Mouse (Mus musculus) limb, embryonic 13.5 days (tissue): Measurements from ENCODE around the gene Wdfy1. TPM values are rescaled to one million over a fixed set of nuclear protein-coding genes. Genes with fewer than 3 reads are reported as not detected.

Experiments
- ATAC-seq: fragments of 200-750 bp; cut with Nextera tagmentation; 2 replicates; pipeline ENCODE4 v1.8.0; 2017; ENCODE audit warnings: low read depth, moderate number of reproducible peaks, moderate TSS enrichment; ENCODE audit not compliant: low FRiP score
- H3K27ac ChIP-seq: fragments of 300-500 bp; sonication (generic); 2 replicates; pipeline ENCODE4 v1.5.1; 2015; ENCODE audit warnings: inconsistent platforms, mild to moderate bottlenecking, moderate library complexity
- H3K27me3 ChIP-seq: fragments of 300-500 bp; sonication (generic); 2 replicates; pipeline ENCODE4 v1.6.1; 2015; ENCODE audit warnings: mild to moderate bottlenecking, inconsistent platforms
- H3K36me3 ChIP-seq: fragments of 300-500 bp; sonication (generic); 2 replicates; pipeline ENCODE4 v1.6.1; 2015; ENCODE audit warnings: inconsistent platforms, mild to moderate bottlenecking, moderate library complexity
- H3K4me1 ChIP-seq: fragments of 300-500 bp; sonication (generic); 2 replicates; pipeline ENCODE4 v1.6.1; 2015; ENCODE audit warnings: inconsistent platforms
- H3K4me2 ChIP-seq: fragments of 300-500 bp; sonication (generic); replicated peaks from 2 replicates; pipeline ENCODE4 v1.6.1; 2015; ENCODE audit warnings: inconsistent platforms, mild to moderate bottlenecking, moderate library complexity
- H3K4me3 ChIP-seq: fragments of 300-500 bp; sonication (generic); 2 replicates; pipeline ENCODE4 v1.5.1; 2015; ENCODE audit warnings: moderate library complexity, mild to moderate bottlenecking, inconsistent platforms
- H3K9ac ChIP-seq: fragments of 300-500 bp; sonication (generic); 2 replicates; pipeline ENCODE4 v1.6.1; 2015; ENCODE audit warnings: mild to moderate bottlenecking, inconsistent platforms
- H3K9me3 ChIP-seq: fragments of 300-500 bp; sonication (generic); 2 replicates; pipeline ENCODE4 v1.6.1; 2016; ENCODE audit warnings: inconsistent platforms
- WGBS: fragments of 180-500 bp; shearing (Covaris S2); methylation state at CpG from one replicate; pipeline ENCODE4 v1.1.7; 2015; 5-methylcytosine and 5-hydroxymethylcytosine counted together
- polyA plus RNA-seq: library from polyadenylated mRNA; unstranded; fragments of >200 nt; fragmentation: Nextera tagmentation; extraction: Ambion mirVana; gene quantifications from 2 replicates; pipeline ENCODE4 v1.2.1, GENCODE M21; 2015

Gene Wdfy1
- polyA plus RNA-seq, 1 experiment from 2014 or later, result 39.1 TPM

DNA sequence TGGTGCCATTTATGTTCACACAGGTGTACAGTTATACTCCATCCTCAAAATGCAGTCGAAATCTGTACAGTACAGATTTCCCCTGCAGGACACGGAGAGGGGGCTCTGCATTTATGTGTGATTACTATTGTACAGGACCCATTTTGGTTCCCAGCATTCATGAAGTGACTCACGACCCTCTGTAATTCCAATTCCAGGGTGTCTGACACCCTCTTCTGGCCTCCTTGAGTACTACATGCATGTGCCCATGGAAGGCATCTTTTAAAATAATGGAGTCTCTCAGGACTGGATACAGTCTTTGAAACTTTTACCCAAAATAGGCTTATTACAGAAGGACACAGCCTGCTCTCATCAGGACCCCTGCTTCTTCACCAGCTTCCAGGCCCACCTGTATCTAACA, 6.5 kb upstream of the Wdfy1 start:
- no peak overlapping the region for H3K4me3 ChIP-seq
- no peak overlapping the region for H3K9ac ChIP-seq
- peaks cover 7% of the 10 kb centered on the region; the same call in 1 of the 2 replicates for H3K4me1 ChIP-seq
- H3K27me3 ChIP-seq, result no peaks in the 10 kb centered on the region
- no peak for ATAC-seq
- 83% methylated on average over 3 of the region's 3 CpGs for WGBS
- peaks cover 57% of the 10 kb centered on the region for H3K36me3 ChIP-seq
- H3K27ac ChIP-seq, result no peak overlapping the region
- no peaks in the 10 kb centered on the region for H3K9me3 ChIP-seq
- no peak overlapping the region for H3K4me2 ChIP-seq

DNA sequence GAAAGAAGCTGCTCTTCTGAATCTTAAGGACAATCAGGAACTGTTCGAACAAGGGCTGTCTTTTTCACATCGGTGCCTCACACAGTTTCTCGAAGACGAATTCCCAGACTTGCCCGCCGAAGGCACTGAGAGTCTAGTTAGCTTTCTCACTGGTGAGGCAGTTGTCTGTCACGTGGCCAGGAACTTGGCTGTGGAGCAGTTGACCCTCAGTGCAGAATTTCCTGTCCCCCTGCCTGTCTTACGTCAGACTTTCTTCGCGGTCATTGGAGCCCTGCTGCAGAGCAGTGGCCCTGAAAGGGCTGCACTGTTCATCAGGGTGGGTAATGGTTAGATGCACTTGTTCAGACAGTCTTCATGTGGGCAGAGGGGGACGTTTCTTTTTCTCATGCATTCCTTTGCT, 2.1 kb upstream of the Wdfy1 start:
- no peaks in the 10 kb centered on the region for H3K9me3 ChIP-seq
- 88% methylated on average over 11 of the region's 11 CpGs for WGBS
- no peak overlapping the region for H3K9ac ChIP-seq
- H3K4me3 ChIP-seq, result no peak overlapping the region
- H3K27me3 ChIP-seq, result no peaks in the 10 kb centered on the region
- H3K27ac ChIP-seq, result no peak overlapping the region
- H3K4me1 ChIP-seq, result peaks cover 10% of the 10 kb centered on the region; the same call in 1 of the 2 replicates
- peaks cover 50% of the 10 kb centered on the region for H3K36me3 ChIP-seq
- no peak overlapping the region for H3K4me2 ChIP-seq
- ATAC-seq, result no peak

DNA sequence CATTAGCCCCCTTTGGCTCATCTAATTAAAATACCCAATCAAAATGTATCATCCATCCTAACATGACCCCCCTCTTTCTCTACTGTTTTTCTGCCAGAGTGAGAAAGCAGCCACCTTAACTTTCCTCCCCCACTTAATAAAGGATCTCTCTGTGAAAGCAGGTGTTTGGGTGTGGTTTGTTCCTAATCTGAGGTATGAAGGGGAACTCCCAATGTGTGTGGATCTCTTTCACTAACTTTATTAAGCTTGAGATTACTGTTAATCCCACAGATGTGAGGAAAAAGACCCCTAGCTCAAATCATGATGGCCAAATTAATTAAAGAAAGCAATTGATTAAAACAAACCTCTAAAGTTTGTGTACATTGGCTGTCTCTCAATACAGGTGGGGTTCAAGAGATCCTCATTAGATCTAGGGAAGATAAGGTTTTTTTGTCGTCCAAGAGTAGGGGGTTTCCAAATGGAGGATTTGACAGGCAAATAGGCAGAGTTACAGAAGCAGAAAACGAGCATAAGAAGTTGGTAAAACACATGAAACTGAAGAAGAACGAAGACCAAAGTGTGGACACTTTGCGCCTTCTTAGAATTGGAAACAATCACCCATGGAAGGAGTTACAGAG, 1.7 kb downstream of the Wdfy1 start:
- H3K4me3 ChIP-seq, result no peak overlapping the region
- H3K36me3 ChIP-seq, result peaks cover 14% of the 10 kb centered on the region
- WGBS, result 81% methylated on average over 4 of the region's 4 CpGs
- peaks cover 4% of the 10 kb centered on the region; the same call in 1 of the 2 replicates for H3K4me1 ChIP-seq
- H3K9ac ChIP-seq, result no peak overlapping the region
- H3K27ac ChIP-seq, result no peak overlapping the region
- no peak for ATAC-seq
- H3K4me2 ChIP-seq, result no peak overlapping the region
- H3K9me3 ChIP-seq, result no peaks in the 10 kb centered on the region
- H3K27me3 ChIP-seq, result no peaks in the 10 kb centered on the region

DNA sequence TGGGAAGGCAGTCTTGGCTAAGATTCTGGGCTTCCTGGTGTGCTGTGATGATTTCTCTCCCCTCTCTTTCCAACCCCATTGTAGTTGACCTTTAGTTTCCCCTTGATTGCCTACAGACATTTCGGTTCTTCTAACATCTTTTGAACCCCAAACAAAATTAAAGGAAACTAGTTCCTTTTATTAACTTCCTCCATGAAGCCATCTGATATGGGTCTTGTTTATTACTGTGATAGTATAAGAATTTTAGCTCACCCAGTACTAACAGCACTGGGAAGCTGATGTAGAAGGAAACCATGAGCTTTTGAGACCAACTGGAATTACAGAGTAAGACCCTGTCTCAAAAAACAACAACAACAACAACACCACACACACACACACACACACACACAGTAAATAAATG, 7.7 kb downstream of the Wdfy1 start:
- no peaks in the 10 kb centered on the region for H3K9me3 ChIP-seq
- no peak overlapping the region for H3K9ac ChIP-seq
- no peaks in the 10 kb centered on the region for H3K4me1 ChIP-seq
- WGBS, result 55% methylated on average over 1 of the region's 1 CpGs
- H3K4me3 ChIP-seq, result no peak overlapping the region
- no peak overlapping the region for H3K27ac ChIP-seq
- H3K4me2 ChIP-seq, result no peak overlapping the region
- no peaks in the 10 kb centered on the region for H3K36me3 ChIP-seq
- ATAC-seq, result no peak
- no peaks in the 10 kb centered on the region for H3K27me3 ChIP-seq

GRCm38 (mm10) chr1:79764483-79764882, 11.5 kb downstream of the Wdfy1 start:
- Histone ChIP-seq H3K27ac (no peak overlapping the region), H3K27me3 (no peaks in the 10 kb centered on the region), H3K9me3 (no peaks in the 10 kb centered on the region), H3K4me3 (no peak overlapping the region), H3K9ac (no peak overlapping the region), H3K36me3 (no peaks in the 10 kb centered on the region), H3K4me2 (no peak overlapping the region), H3K4me1 (peaks cover 12% of the 10 kb centered on the region)
- 85% methylated on average over 1 of the region's 1 CpGs for WGBS
- no peak for ATAC-seq

- H3K4me3 ChIP-seq, result no peak overlapping the region
- no peaks in the 10 kb centered on the region for H3K36me3 ChIP-seq
- WGBS, result 85% methylated on average over 2 of the region's 2 CpGs
- no peaks in the 10 kb centered on the region for H3K27me3 ChIP-seq
- H3K9me3 ChIP-seq, result no peaks in the 10 kb centered on the region
- peaks cover 16% of the 10 kb centered on the region for H3K4me1 ChIP-seq
- no peak overlapping the region for H3K4me2 ChIP-seq
- H3K27ac ChIP-seq, result no peak overlapping the region
- no peak for ATAC-seq
- no peak overlapping the region for H3K9ac ChIP-seq
These were observed 11.9 kb downstream of the Wdfy1 start for GRCm38 (mm10) chr1:79764031-79764430.

DNA sequence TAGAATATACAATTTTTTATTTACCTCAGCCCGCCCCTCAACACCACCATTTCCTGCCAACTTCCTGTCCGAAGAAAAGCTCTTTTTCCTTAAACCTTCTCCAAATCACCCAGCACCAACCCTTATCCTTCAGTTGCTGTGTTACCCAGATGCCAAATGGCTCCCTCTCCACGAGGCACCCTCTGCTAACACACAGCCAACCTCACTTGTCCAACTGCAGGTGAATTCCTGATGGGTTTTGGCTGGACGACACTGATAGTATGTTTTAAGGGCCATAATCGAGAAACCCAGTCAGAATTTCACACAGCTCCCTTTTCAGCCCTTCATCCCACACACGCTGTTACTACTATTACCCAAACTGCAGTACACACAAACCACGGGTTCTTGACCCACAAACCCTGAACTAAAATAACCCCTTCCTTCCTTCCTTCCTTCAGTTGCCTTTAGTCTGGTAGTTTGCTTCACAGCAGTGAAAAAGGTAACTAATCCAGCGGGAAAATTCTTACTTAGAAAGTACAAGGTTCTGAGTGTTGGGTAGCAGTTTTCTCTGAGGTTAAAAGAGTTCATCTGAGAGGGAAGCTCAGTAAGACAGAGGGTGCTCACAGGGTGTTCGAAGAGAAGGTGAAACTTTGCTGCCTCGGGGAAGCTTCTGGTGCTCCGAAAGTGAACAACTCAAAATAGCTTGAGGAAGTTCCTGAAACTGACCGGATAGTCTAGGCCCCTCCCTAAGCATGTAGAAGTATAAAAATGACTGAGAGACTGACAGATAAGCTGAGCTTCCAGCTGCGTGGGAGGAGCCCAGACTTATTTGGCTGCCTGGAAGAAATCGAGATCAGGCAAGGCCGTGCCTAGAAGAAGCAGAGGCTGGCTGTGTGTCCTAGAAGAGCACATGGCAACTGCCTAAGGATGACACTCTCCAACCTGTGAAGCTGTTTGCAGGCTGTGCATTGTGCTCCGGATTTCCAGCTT, 13.4 kb downstream of the Wdfy1 start:
- no peak overlapping the region for H3K27ac ChIP-seq
- ATAC-seq, result no peak
- no peak overlapping the region for H3K9ac ChIP-seq
- peak overlapping the region; percentile 87 for H3K4me3 ChIP-seq
- peak overlapping the region; percentile 83 for H3K4me2 ChIP-seq
- WGBS, result 63% methylated on average over 16 of the region's 16 CpGs
- no peaks in the 10 kb centered on the region for H3K27me3 ChIP-seq
- no peaks in the 10 kb centered on the region for H3K36me3 ChIP-seq
- H3K4me1 ChIP-seq, result peaks cover 20% of the 10 kb centered on the region
- no peaks in the 10 kb centered on the region for H3K9me3 ChIP-seq

DNA sequence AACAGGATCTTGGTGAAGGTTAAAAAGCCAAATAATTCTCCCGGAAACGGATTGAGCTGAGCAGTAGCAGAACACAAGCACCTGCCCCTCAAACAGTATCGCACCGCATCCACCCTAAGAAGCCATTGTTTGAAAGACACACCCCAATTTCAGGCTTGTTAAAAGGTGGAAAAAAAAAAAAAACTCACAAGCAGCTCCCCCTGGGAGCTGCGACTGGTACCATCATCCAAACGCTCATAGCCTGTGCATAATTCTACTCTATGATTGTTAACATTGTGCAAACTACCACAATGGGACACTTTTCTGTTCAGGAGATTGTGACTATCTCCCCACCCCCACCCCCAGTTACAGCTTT, 14.0 kb downstream of the Wdfy1 start:
- WGBS, result 3% methylated on average over 6 of the region's 6 CpGs
- Histone ChIP-seq H3K9me3 (no peaks in the 10 kb centered on the region), H3K27ac (no peak overlapping the region), H3K4me3 (peak overlapping the region; percentile 87), H3K9ac (no peak overlapping the region), H3K4me2 (peak overlapping the region; percentile 83), H3K4me1 (peaks cover 25% of the 10 kb centered on the region), H3K36me3 (no peaks in the 10 kb centered on the region), H3K27me3 (no peaks in the 10 kb centered on the region)
- ATAC-seq, result peak; percentile 41

- no peak overlapping the region for H3K27ac ChIP-seq
- WGBS, result under 1% methylated on average over 64 of the region's 65 CpGs
- ATAC-seq, result peak; percentile 95
These were observed 14.6 kb downstream of the Wdfy1 start for GRCm38 (mm10) chr1:79761106-79761916.

GRCm38 (mm10) chr1:79760656-79761055, 15.3 kb downstream of the Wdfy1 start:
- peak overlapping the region; percentile 81 for H3K9ac ChIP-seq
- H3K9me3 ChIP-seq, result no peaks in the 10 kb centered on the region
- no peak for ATAC-seq
- peak overlapping the region; percentile 87 for H3K4me3 ChIP-seq
- no peaks in the 10 kb centered on the region for H3K36me3 ChIP-seq
- WGBS, result 4% methylated on average over 11 of the region's 11 CpGs
- H3K27ac ChIP-seq, result no peak overlapping the region
- H3K4me1 ChIP-seq, result peaks cover 26% of the 10 kb centered on the region
- H3K27me3 ChIP-seq, result no peaks in the 10 kb centered on the region
- H3K4me2 ChIP-seq, result peak overlapping the region; percentile 83

More at GRCm38 (mm10) chr1:79761106-79761916, 14.6 kb downstream of the Wdfy1 start:
- Histone ChIP-seq H3K36me3 (no peaks in the 10 kb centered on the region), H3K4me2 (peak overlapping the region; percentile 83), H3K9ac (peak overlapping the region; percentile 81), H3K27me3 (no peaks in the 10 kb centered on the region), H3K9me3 (no peaks in the 10 kb centered on the region), H3K4me1 (peaks cover 26% of the 10 kb centered on the region), H3K4me3 (peak overlapping the region; percentile 87)

DNA sequence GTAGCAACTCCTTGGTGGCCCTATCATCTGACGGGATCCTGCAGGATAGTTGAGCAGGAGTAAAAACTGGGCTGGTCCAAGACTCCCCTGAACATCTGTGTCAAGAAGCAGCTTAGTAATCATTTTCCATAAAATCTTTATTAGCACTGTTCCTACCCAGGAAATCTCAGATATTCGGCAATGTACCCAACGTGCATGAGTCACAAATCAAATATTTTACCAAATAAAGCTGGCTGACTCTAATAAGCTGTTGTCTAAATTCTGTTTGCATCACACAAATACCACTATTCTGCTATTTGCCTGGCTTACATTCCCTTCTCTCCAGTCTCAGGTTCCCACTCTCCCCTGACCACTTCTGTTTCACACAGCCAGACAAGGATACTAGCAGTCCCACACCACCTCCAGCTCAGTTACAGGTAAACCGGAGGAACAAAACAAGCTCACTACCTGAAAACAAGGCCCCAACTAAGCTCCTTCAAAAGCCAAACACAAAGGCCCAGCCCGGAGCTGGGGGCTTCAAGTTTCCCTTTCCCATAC, 16.4 kb downstream of the Wdfy1 start:
- H3K4me3 ChIP-seq, result no peak overlapping the region
- no peaks in the 10 kb centered on the region for H3K36me3 ChIP-seq
- H3K27me3 ChIP-seq, result no peaks in the 10 kb centered on the region
- 58% methylated on average over 5 of the region's 5 CpGs for WGBS
- H3K9me3 ChIP-seq, result no peaks in the 10 kb centered on the region
- no peak overlapping the region for H3K27ac ChIP-seq
- peak overlapping the region; percentile 83; the same call in 1 of the 2 replicates for H3K4me2 ChIP-seq
- ATAC-seq, result no peak
- H3K9ac ChIP-seq, result no peak overlapping the region
- peaks cover 26% of the 10 kb centered on the region for H3K4me1 ChIP-seq
